Mouse (Mus musculus) brain, embryonic 18.5 days (tissue): Measurements from ENCODE around the gene Gadd45b.

Experiments used
- DNase-seq: peaks from one replicate; pipeline ENCODE4 v3.0.0-alpha.2; 2012; ENCODE audit warnings: low read depth, low spot score

Gadd45b gene

GRCm38 (mm10) chr10:80956385-80956784 is 26.5 kb downstream of the Gadd45b start:
- DNase-seq, result no peak

DNA sequence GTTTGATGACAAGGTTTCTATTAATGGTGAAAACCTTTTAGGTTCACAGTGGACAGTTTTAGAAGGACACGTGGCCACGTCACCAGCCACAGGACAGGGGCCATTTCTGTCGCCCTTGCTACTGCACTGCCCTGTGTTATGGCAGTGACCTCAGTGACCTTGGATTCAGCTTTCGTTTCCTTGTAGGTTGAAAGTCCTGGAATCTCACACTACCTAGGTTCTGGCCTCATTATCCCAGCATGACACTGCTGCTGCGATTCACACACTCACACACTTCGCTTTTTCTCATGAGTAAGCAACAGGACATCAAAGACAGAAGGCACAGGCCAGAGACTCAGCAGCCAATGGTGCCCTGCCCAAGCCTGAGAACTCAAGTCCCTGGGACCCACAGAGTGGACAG is 27.0 kb downstream of the Gadd45b start:
- no peak for DNase-seq

DNA sequence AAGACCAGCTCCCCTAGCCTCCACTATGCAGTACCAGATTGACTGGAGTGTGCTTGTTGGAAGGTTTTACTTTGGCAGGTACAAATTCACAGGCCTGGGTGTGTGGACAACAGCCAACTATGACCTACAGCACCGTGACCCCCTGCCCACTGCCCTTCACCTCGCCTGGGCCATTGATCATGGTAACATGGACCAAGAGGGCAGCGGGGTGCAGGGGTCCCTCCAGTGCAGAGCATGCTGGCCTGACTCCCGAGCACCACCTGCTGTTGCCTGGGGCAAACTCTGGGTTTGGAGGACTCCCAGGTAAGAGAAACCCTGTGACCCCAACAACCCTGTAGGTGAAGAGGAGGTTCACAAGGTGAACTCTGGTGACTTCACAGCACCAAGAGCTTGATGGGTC is 27.9 kb downstream of the Gadd45b start:
- DNase-seq, result no peak

DNA sequence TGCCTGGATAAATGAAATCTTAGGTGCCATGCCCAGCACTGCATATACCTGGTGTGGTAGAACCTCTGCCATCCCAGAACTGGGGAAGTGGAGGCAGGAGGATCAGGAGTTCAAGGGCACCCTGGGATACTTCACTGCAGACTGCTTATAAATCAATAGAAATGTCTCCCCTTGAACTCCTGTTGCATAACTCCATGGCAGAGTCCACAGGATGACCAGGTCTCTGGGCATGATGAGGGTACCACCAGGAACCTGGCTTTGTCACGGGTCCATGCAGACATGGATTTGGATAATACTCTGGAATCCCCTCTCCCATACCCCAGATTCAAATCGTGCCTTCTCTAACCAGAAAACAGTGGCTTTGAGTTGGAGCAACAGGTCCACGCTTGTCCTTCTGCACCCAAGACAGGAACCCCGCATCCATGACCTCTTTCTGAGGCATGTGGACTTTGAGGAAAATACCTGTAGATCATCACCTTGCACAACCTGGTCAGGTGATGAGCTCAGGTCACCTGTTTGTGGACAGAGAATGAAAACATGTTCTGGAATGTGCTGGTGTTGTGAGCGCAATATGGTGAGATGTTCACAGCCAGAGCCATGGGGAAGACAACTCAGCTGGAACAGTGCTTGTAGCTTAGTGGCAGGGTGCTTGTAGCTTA is 29.2 kb downstream of the Gadd45b start:
- no peak for DNase-seq

GRCm38 (mm10) chr10:80960551-80961508 is 31.0 kb downstream of the Gadd45b start:
- DNase-seq, result no peak

GRCm38 (mm10) chr10:80962051-80962472 is 32.2 kb downstream of the Gadd45b start:
- DNase-seq, result no peak

DNA sequence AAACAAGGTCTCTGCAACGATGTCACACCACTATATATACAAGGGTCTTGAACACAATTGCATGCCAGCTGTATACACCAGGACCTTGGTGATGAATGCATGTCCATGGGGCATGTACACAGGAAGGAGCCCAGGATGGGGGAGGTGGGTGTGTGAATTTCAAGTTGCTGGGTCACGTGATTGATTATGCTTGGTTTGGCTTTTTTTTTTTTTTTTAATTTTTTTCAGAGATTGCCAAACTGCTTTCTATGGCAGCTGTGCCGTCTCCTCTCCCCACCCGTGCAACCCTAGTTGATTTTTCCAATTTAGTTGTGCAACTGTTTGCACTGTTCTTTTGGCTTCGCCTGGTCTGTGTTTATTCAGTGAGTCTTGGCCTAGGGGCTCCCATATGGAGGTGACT is 32.7 kb downstream of the Gadd45b start:
- DNase-seq, result no peak

DNA sequence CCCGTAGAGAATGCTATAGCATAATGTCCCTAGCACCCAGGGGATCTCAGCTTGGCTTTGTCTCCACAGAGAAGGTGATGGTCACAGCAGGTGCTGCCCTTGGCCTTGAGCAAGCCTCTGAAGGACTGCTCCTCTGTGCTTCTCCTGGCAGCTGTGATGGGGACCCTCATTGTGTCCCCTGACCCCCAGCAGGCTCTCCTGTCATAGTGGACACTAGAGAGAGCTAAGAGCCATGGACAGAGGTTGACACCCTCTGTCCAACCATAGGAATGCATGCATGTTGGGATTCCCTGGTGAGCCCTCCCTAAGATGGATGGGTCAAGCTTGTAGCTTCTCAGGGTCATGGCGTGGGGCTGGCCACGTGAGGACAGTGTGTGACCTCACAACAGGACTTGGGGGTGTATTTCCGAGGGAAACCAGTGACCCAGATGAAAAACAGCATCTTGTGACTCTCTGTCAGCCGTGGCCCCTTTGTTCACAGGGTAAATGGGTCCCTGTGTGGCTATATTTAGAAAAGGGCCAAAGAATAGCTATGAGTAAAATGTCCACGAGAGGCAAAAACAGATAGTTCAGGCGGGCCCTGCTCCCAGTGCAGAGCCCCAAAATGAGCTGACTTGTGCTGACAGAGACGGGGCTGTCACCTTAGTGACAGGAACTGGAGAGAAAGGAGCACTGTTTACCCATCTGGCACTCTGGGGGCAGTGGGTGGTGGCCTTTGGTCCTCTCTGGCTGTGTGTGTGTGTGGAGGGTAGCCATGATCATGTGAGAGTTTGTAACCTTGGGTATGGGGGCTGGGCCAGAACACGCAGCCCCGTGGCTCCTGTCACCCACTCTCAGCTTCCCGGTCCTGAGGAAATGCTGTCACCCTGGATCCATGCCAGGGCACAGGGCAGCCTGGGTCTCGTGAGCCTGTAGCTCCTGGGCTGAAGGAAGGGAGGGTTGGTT is 33.4 kb downstream of the Gadd45b start:
- DNase-seq, result no peak

DNA sequence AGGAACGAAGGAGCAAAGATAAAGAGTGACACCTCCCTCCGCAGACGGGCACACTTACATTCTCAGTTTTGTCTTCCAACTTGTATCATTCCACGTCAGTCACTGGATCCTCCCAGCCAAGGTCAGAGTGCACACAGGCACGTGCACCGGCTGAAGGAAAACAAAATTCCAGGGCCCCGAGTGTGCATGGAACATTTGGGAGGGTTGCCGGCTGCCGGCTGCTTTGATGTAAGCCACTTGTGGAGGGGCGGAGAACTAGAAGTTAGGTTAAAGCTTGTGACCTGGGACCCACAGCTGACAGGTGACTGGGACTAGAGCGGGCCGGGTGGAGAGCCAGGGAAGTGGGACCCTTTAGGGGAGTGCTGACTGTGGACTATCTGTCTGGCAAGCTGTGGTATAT is 36.4 kb downstream of the Gadd45b start:
- no peak for DNase-seq

GRCm38 (mm10) chr10:80967101-80967656 is 37.3 kb downstream of the Gadd45b start:
- DNase-seq, result no peak

GRCm38 (mm10) chr10:80968106-80968505 is 38.2 kb downstream of the Gadd45b start:
- no peak for DNase-seq

GRCm38 (mm10) chr10:80969298-80969697 is 39.4 kb downstream of the Gadd45b start:
- DNase-seq, result no peak

DNA sequence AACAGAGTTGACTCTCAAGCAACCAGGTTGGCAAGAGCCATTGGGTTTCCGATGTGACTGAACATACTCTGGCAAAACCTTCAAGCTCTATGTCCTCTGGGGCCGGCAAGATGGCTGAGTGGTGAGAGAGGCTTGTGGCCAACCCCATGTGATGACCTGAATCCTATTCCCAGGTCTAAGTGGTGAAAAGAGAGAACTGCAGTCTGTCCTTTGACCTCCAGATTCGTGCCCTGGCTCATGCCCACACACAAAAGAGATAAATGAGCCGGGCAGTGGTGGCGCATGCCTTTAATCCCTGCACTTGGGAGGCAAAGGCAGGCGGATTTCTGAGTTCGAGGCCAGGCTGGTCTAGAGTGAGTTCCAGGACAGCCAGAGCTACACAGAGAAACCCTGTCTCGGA is 40.3 kb downstream of the Gadd45b start:
- no peak for DNase-seq

- DNase-seq, result no peak
Measured at GRCm38 (mm10) chr10:80971533-80971932, 41.7 kb downstream of the Gadd45b start.

GRCm38 (mm10) chr10:80972071-80972987 is 42.5 kb downstream of the Gadd45b start:
- DNase-seq, result no peak

DNA sequence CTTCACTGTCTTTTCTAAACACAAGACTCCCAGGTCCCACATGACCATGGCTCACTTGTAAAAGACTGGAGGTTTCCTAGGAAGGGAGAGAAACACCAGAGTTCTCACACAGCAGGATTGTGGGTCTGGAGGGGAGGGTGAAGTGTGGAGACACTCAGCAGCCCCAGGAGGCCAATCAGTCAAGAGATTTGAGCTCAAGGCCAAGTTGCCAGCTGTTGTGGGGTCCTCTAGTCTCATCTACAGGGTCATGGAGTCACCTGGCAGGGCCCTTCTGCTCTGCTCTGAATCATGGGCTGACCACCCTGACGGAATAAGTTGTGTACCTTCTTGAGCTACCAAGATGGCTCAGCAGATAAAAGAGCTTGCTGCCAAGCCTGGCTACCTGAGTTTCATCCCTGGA is 43.8 kb downstream of the Gadd45b start:
- DNase-seq, result no peak

DNA sequence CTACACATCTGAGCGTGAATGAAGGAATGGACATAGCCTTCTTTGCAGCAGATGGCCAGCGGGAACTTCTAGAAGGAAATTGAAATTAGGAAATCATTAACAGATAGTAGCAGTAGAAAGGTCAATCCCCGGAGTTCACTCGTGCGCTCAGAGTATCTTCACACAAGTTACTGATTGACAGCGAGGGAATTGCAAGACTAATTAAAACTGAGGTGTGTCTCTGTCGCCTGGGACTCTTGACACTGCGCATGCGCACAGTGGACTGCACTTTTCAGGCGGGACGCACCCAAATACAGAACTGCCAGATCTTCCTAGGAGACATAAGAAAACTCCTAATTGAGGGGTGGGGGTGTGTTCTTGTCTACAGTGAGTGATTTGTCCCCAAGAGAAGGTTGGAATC is 45.6 kb downstream of the Gadd45b start:
- no peak for DNase-seq

GRCm38 (mm10) chr10:80981564-80982112 is 51.8 kb downstream of the Gadd45b start:
- DNase-seq, result no peak
